27 mouse cellular contexts compared by ENCODE assay signal in the genomic region with DNA sequence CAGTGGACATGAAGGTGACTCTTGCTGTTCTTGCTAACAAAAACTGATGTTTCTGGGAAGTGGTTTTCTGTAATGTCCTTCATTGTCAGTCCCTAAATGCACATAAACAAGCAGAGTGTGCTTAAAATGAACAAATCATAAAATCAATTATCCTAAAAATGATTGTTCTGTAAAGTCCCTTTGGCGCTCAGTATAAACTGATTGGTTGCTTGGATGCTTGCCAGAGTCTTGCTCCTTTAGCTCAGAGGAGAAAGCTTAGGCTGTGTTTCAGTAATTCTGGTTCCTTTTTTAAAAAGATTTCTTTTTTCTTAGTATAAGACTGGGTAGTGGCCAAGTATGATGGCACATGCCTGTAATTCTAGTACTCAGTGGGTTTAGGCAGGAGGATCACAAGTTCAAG. TPM values are rescaled to one million over a fixed set of nuclear protein-coding genes. Genes with fewer than 3 reads are reported as not detected.
DNase-seq lines count a peak whose midpoint lies in the region; ATAC-seq and TF ChIP-seq lines count a peak whose summit lies in the region.
"Had no signal": no experiment of that assay in that cellular context is flagged by ENCODE, and none has a peak within 500 bp of the region (broad histone marks: within the 10 kb centered on the region; RNA-seq: fewer than 3 reads in every experiment).

No protein-coding gene starts in this region.

- 47% methylated on average over 1 of the region's 1 CpGs for WGBS in lung, embryonic 14.5 days

- no peak for ATAC-seq in lung, embryonic 14.5 days (ENCODE audit: insufficient read depth)
- ATAC-seq: forebrain, embryonic 13.5 days; forebrain, postnatal 0 days; intestine, embryonic 15.5 days had no signal

- H3K4me3 ChIP-seq in lung, embryonic 14.5 days (ENCODE audit: low read depth, low read length) = no peak overlapping the region
- H3K4me3 ChIP-seq: embryonic facial prominence, embryonic 10.5 days; embryonic facial prominence, embryonic 13.5 days; erythroblast, embryonic 14.5 days; forebrain, embryonic 13.5 days; gastrocnemius, adult 2 months; heart, embryonic 10.5 days; heart, embryonic 13.5 days; hindbrain, embryonic 15.5 days; intestine, embryonic 15.5 days had no signal

- no peak for TF ChIP-seq POLR2A in brain, embryonic 14.5 days (IDR thresholded peaks at IDR 0.05; ENCODE audit: borderline replicate concordance, extremely low read depth, insufficient read depth, insufficient read length, poor library complexity, severe bottlenecking)

- H3K4me1 ChIP-seq in lung, embryonic 14.5 days (ENCODE audit: insufficient read depth) = no peaks in the 10 kb centered on the region
- H3K4me1 ChIP-seq: embryonic facial prominence, embryonic 13.5 days; heart, embryonic 10.5 days; heart, embryonic 13.5 days; intestine, embryonic 15.5 days had no signal

- peaks cover 7% of the 10 kb centered on the region; the same call in 1 of the 2 replicates for H3K27me3 ChIP-seq in lung, embryonic 14.5 days (ENCODE audit: insufficient read depth, low read length)
- H3K27me3 ChIP-seq: hindbrain, embryonic 15.5 days had no signal

- no peaks in the 10 kb centered on the region for H3K36me3 ChIP-seq in lung, embryonic 14.5 days (ENCODE audit: insufficient read depth)
- H3K36me3 ChIP-seq: embryonic facial prominence, embryonic 10.5 days; embryonic facial prominence, embryonic 13.5 days; heart, embryonic 10.5 days; heart, embryonic 13.5 days; hindbrain, embryonic 15.5 days; intestine, embryonic 15.5 days had no signal

- H3K9me3 ChIP-seq in lung, embryonic 14.5 days (ENCODE audit: low read depth, low read length) = no peaks in the 10 kb centered on the region
- H3K9me3 ChIP-seq: embryonic facial prominence, embryonic 10.5 days; embryonic facial prominence, embryonic 13.5 days; forebrain, embryonic 13.5 days; heart, embryonic 10.5 days; heart, embryonic 13.5 days; hindbrain, embryonic 15.5 days; intestine, embryonic 15.5 days had no signal

- peak; percentile 35 to 58 for DNase-seq in cerebellum, postnatal 10 days
- DNase-seq in cerebellum, adult 8-10 months = no peak
- peak; percentile 53 for DNase-seq in lung, embryonic 14.5 days
- no peak for DNase-seq in lung, postnatal 4 days
- DNase-seq in MN1 (ENCODE audit: low spot score) = peak; percentile 75
- DNase-seq in brain, embryonic 14.5 days (ENCODE audit: low read depth) = peak; percentile 31
- no peak for DNase-seq in heart, adult 9 months (ENCODE audit: low spot score in 2 of 2)
- DNase-seq: adrenal gland, adult 2 months; adrenal gland, postnatal 14 days; cerebellum, adult 18-20 months; cerebellum, adult 9-11 months; cerebellum, postnatal 36 days; embryo, embryonic 11 days; forebrain, postnatal 0 days; gastrocnemius, adult 2 months; gastrocnemius, postnatal 25 days; heart, adult 18-20 months; heart, postnatal 14 days; heart, postnatal 4 days had no signal

- no peak overlapping the region for H3K4me2 ChIP-seq in lung, embryonic 14.5 days
- H3K4me2 ChIP-seq: embryonic facial prominence, embryonic 13.5 days; forebrain, embryonic 13.5 days; heart, embryonic 13.5 days; hindbrain, embryonic 15.5 days; intestine, embryonic 15.5 days had no signal

- no peak overlapping the region for H3K9ac ChIP-seq in lung, embryonic 14.5 days
- H3K9ac ChIP-seq: embryonic facial prominence, embryonic 13.5 days; forebrain, embryonic 13.5 days; forebrain, postnatal 0 days; heart, embryonic 13.5 days; hindbrain, embryonic 15.5 days; intestine, embryonic 15.5 days had no signal

- no peak for TF ChIP-seq CTCF in lung, embryonic 14.5 days (IDR thresholded peaks at IDR 0.05; ENCODE audit: low read depth)
- no peak for TF ChIP-seq CTCF in brain, embryonic 14.5 days (IDR thresholded peaks at IDR 0.05; ENCODE audit: borderline replicate concordance, extremely low read depth, insufficient read depth, insufficient read length)

- no peak overlapping the region for H3K27ac ChIP-seq in lung, embryonic 14.5 days (ENCODE audit: low read depth)
- H3K27ac ChIP-seq: embryonic facial prominence, embryonic 10.5 days; embryonic facial prominence, embryonic 13.5 days; forebrain, embryonic 13.5 days; gastrocnemius, adult 2 months; heart, embryonic 10.5 days; heart, embryonic 13.5 days; hindbrain, embryonic 15.5 days; intestine, embryonic 15.5 days had no signal

RNA-seq across cellular contexts. Expression of gene Lrp11, which starts 6.7 kb away (rescaled TPM):
- 6.3 and 7.4 TPM in 2 replicates for polyA plus RNA-seq in lung, embryonic 14.5 days (2014; fragmentation: Nextera tagmentation; extraction: Ambion mirVana)
- 51.2 and 59.9 TPM in 2 replicates for polyA plus RNA-seq in brain, embryonic 14.5 days (2012; rRNA removed)
- polyA plus RNA-seq: erythroblast, embryonic 14.5 days had no signal

Comparison
In these comparisons a context has a peak if more than half of its experiments do, and no peak if none do; other contexts are left out.
1. DNase-seq: peak in cerebellum, postnatal 10 days (2 of 2), lung, embryonic 14.5 days (single experiment), MN1 (single experiment) and brain, embryonic 14.5 days (single experiment); none in cerebellum, adult 8-10 months (single experiment), lung, postnatal 4 days (0 of 2) and heart, adult 9 months (0 of 2).